Mouse (Mus musculus): ENCODE measurements around the gene Kcnmb3. TPM values are rescaled to one million over a fixed set of nuclear protein-coding genes. Genes with fewer than 3 reads are reported as not detected.

Gene Kcnmb3
- polyA plus RNA-seq, 1 experiment from 2014 or later: 0.18 TPM

DNA sequence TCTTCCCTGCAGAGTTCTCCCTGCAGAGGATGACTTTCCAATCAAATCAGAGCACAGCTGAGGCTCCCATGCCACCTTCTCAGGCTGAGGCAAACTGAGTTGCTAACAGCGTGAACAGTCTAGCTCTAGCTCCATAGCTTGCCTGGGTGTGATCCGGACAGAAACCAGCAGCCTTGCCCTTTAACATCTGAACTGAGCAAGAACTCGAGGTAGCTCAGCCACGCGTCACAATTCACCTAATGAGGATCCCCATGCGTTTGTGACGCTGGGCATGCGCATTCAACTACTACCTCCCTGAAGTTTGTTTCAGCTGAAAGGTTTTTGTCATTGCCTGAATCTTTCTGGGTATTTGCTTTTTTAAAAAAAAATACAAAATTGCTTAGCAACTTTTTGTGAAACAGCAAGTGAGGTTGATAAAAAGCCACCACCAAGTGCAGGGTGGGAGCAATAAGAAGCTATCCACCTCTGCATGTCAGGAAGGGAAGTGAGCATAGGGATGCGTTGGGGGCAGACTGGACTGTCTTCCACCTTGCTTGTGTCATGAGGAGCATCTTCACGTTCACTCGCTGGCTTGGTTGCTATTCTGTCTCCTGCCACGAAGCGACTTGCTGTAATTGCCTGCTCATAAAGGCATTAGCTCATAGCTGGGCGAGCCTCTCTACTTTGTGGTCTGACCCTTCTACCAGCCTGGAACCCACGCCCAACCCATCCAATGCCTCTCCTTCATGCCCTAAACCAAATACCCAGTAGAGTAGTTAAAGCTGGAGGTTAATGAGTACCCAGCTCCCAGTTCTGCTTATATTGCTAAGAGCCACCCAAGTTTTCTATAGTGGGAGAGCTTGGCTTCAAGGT is 1.7 kb downstream of the Kcnmb3 start:
- WGBS: 82% methylated on average over 15 of the region's 15 CpGs
- peaks cover under 1% of the 10 kb centered on the region; the same call in 1 of the 2 replicates for H3K4me1 ChIP-seq
- no peaks in the 10 kb centered on the region for H3K9me3 ChIP-seq (replicated peaks)
- no peak overlapping the region for H3K27ac ChIP-seq
- no peaks in the 10 kb centered on the region for H3K36me3 ChIP-seq (ENCODE audit: poor library complexity, severe bottlenecking)
- H3K27me3 ChIP-seq: no peaks in the 10 kb centered on the region
- no peak overlapping the region for H3K4me3 ChIP-seq
- H3K4me2 ChIP-seq: no peak overlapping the region
- no peak overlapping the region for H3K9ac ChIP-seq
- ATAC-seq: no peak

DNA sequence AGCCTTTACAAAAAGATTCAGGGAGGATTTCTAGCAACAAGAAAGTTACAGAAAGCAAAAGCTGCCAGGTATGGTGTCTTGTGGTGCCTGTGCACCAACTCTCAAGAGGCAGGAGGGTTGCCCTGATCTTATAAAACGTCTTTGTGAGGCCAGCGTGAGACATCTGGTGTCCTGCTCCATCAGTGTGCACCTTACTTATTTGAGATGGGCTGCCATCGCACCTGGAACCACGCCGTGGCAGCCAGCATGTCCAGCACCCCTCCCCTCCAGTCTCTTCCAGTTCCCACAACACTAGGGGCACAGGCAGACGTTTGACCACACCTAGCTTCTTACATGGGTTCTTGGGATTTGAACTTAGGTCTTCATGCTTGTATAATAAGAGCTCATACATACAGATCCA is 3.9 kb downstream of the Kcnmb3 start:
- H3K4me2 ChIP-seq: no peak overlapping the region
- no peak overlapping the region for H3K27ac ChIP-seq
- WGBS: 86% methylated on average over 6 of the region's 6 CpGs
- no peak overlapping the region for H3K4me3 ChIP-seq
- H3K9ac ChIP-seq: no peak overlapping the region
- H3K36me3 ChIP-seq (ENCODE audit: poor library complexity, severe bottlenecking): no peaks in the 10 kb centered on the region
- no peaks in the 10 kb centered on the region for H3K4me1 ChIP-seq
- no peak for ATAC-seq
- no peaks in the 10 kb centered on the region for H3K27me3 ChIP-seq
- H3K9me3 ChIP-seq (replicated peaks): no peaks in the 10 kb centered on the region

DNA sequence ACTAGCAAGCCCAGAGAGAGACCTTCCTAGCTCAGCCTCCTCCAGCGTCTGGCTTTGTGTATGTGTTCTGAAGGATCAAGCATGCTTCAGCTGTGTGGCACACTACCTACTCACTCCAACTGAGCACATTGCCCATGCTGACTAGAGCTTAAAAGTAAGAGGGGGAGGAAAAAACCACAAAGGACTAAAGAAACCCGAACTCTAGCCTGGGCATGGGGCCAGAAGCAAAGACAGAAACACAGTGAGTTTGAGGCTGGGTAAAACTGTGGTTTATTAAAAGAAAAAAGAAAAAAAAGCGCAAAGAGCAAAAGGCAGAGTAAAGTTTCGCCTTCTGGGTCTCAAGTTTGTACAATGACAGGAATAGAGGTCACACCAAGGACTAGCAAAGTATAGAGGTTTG is 5.5 kb downstream of the Kcnmb3 start:
- Histone ChIP-seq H3K4me2 (no peak overlapping the region), H3K27me3 (no peaks in the 10 kb centered on the region)
- WGBS: 73% methylated on average over 4 of the region's 4 CpGs

DNA sequence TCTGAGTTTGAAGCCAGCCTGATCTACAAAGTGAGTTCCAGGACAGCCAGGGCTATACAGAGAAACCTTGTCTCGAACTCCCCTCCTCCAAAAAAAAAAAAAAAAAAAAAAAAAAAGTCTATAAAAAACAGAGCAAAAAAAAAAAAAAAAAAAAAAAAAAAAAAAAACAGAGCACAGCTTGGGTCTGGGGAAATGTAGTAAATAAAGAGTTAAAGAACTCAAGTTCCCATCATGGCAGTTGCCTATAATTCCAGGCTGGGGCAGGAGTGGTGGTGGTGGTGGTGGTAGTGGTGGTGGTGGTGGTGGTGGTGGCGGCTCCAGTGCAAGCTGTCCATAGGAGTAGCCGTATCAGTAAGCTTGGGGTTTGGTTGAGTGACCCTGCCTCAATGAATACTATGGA is 9.0 kb downstream of the Kcnmb3 start:
- H3K4me1 ChIP-seq: no peaks in the 10 kb centered on the region
- no peak overlapping the region for H3K4me2 ChIP-seq
- no peak for ATAC-seq
- H3K9ac ChIP-seq: no peak overlapping the region
- H3K27me3 ChIP-seq: no peaks in the 10 kb centered on the region
- no peaks in the 10 kb centered on the region for H3K36me3 ChIP-seq (ENCODE audit: poor library complexity, severe bottlenecking)
- no peak overlapping the region for H3K27ac ChIP-seq
- H3K9me3 ChIP-seq (replicated peaks): no peaks in the 10 kb centered on the region
- WGBS: 82% methylated on average over 3 of the region's 3 CpGs
- no peak overlapping the region for H3K4me3 ChIP-seq

More for the DNA sequence above, 5.5 kb downstream of the Kcnmb3 start:
- Histone ChIP-seq H3K9me3 (replicated peaks) (no peaks in the 10 kb centered on the region), H3K4me3 (no peak overlapping the region), H3K4me1 (no peaks in the 10 kb centered on the region), H3K27ac (no peak overlapping the region), H3K9ac (no peak overlapping the region), H3K36me3 (ENCODE audit: poor library complexity, severe bottlenecking) (no peaks in the 10 kb centered on the region)
- no peak for ATAC-seq

DNA sequence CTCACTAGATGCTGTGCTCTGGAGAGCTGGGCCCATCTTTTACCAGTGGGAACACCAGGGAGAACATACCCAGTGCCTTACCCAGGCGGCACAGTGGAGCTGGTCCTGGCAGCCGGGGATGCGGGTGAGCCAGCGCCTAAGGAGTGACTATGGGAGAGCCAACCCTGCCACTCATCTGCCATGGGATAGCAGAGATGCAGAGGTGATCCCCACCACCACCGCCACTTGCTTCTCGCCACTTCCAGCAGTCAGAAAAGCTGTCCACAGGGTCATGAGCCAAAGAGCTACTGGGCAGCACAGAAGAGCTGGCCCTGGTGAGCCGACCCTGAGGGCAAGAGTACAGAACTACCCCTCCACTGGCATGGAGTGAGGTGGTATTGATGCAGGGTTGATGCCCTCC is 12.1 kb downstream of the Kcnmb3 start:
- H3K4me3 ChIP-seq: no peak overlapping the region
- 92% methylated on average over 7 of the region's 7 CpGs for WGBS
- H3K27me3 ChIP-seq: no peaks in the 10 kb centered on the region
- no peak overlapping the region for H3K4me2 ChIP-seq
- no peaks in the 10 kb centered on the region for H3K36me3 ChIP-seq (ENCODE audit: poor library complexity, severe bottlenecking)
- H3K27ac ChIP-seq: no peak overlapping the region
- H3K9me3 ChIP-seq (replicated peaks): no peaks in the 10 kb centered on the region
- H3K9ac ChIP-seq: no peak overlapping the region
- H3K4me1 ChIP-seq: no peaks in the 10 kb centered on the region
- ATAC-seq: no peak

DNA sequence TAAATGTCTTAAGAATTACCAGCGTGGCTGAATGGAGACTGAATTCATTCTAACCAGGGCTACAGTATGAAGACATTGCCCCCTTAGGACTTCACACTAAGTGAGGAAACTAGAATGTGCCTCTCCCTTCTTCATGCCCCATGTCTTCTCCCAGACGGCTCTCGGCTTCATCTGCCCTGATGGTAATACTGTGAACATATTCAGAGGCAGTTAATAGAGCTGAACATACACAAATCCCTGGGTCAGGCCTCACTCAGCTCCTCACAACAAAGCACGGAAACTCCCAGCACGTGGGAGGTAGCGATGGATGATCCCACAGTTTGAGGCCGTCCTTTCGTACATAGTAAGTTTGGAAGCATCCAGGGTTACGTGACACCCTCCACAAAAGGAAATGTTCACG is 18.8 kb downstream of the Kcnmb3 start:
- Histone ChIP-seq H3K27me3 (no peaks in the 10 kb centered on the region), H3K36me3 (ENCODE audit: poor library complexity, severe bottlenecking) (no peaks in the 10 kb centered on the region), H3K9me3 (replicated peaks) (no peaks in the 10 kb centered on the region), H3K9ac (no peak overlapping the region), H3K4me3 (no peak overlapping the region), H3K4me2 (no peak overlapping the region), H3K27ac (no peak overlapping the region), H3K4me1 (no peaks in the 10 kb centered on the region)
- WGBS: 86% methylated on average over 10 of the region's 10 CpGs
- ATAC-seq: no peak

DNA sequence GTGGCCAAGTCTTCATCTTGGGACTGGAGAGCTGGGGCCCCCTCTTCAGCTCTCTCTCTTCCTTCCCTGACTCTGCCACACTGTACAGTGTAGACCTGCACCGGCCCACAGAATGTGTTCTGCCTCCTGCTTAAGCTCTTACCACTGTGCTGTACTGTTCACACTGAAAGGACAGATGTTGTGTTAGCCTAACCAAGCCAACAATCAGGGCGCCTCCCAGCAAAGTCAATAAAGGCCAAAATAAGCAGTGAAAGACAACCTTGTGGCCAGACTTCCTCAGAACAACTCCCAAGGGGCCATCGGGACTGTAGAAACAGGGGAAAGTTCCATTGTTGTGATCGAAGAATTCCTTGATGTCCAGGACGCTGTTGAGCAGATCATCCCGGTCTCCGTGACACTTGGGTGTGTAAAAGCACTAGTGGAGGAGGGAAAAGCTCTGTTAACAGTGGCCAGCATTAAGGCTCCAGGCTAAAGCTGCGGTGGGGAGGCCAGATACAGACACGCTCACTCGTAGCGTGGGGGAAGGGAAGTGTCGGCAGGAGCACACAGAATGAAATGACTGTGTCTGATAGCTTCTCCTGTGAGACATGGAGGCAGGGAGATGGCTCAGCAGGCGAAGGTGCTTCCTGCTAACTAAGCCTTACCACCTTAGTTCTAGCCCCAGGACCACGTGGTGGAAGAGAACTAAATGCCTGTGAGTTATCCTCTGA is 19.7 kb downstream of the Kcnmb3 start:
- Histone ChIP-seq H3K9ac (no peak overlapping the region), H3K9me3 (replicated peaks) (no peaks in the 10 kb centered on the region), H3K4me1 (no peaks in the 10 kb centered on the region), H3K27ac (no peak overlapping the region), H3K36me3 (ENCODE audit: poor library complexity, severe bottlenecking) (no peaks in the 10 kb centered on the region), H3K27me3 (no peaks in the 10 kb centered on the region), H3K4me2 (no peak overlapping the region), H3K4me3 (no peak overlapping the region)
- ATAC-seq: no peak
- WGBS: 93% methylated on average over 14 of the region's 14 CpGs

DNA sequence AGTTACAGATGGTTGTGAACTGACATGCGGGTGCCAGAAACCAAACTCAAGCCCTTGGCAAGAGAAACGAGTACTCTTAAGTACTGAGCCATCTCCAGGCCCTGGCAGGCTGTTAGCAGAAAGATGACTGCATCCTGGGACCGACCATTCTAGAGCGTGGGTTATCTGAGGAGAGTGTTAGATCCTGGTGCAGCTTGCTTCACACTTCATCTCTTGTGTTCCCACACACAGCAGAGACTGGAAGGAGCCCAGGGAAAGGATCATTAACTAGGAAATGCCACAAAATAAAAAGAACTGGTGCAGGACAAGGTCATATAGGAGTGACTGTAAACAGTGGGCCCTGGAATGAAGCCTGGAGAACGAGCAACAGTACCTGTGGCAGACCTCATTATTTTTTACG is 20.9 kb downstream of the Kcnmb3 start:
- H3K4me1 ChIP-seq: no peaks in the 10 kb centered on the region
- 0 out of 2 replicates have a peak, but pooled peaks cover 10% of the 10 kb centered on the region for H3K36me3 ChIP-seq (ENCODE audit: poor library complexity, severe bottlenecking)
- no peaks in the 10 kb centered on the region for H3K9me3 ChIP-seq (replicated peaks)
- WGBS: 76% methylated on average over 6 of the region's 6 CpGs
- no peak overlapping the region for H3K4me2 ChIP-seq
- ATAC-seq: no peak
- no peak overlapping the region for H3K27ac ChIP-seq
- no peaks in the 10 kb centered on the region for H3K27me3 ChIP-seq
- no peak overlapping the region for H3K4me3 ChIP-seq
- H3K9ac ChIP-seq: no peak overlapping the region

DNA sequence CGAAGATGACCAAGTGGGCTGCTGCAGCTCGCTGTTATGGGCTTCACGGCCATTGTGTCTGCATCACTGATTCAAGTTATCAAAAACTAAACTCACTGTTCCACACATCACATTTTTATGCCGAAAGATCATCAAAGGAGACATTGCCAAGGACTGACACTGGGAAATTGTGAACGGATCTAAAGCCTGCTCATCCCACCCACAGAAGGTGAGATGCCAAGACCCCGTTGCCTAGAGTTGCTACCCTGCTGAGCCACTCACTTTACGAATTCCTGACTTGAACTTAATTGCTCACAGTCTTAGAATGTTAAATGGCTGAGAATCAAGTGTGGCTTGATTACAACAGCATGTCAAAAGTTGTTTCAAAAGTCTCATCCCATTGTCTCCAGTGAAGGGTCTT is 21.6 kb downstream of the Kcnmb3 start:
- no peak overlapping the region for H3K4me2 ChIP-seq
- no peak overlapping the region for H3K27ac ChIP-seq
- no peak for ATAC-seq
- WGBS: 75% methylated on average over 7 of the region's 7 CpGs
- H3K4me3 ChIP-seq: no peak overlapping the region
- no peaks in the 10 kb centered on the region for H3K4me1 ChIP-seq
- no peaks in the 10 kb centered on the region for H3K27me3 ChIP-seq
- H3K36me3 ChIP-seq (ENCODE audit: poor library complexity, severe bottlenecking): 0 out of 2 replicates have a peak, but pooled peaks cover 11% of the 10 kb centered on the region
- no peak overlapping the region for H3K9ac ChIP-seq
- H3K9me3 ChIP-seq (replicated peaks): no peaks in the 10 kb centered on the region

DNA sequence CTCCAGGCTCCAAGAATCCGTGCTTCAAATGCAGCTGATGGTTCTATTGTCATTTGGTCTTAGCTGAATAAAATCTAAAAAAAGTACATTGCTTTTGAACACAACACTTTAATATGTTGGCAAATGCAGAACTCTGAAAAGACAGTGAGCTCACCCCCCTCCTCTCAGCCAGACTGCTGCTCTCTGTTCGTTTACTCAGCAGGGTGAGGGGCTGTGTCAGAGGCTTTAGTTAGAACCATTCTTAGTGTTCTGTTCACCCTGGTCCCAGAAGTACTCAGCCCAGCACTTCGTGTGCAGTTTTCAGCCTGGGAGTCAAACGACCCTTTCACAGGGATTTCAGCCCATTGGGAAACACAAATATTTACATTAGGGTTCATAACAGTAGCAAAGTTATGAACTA is 23.6 kb downstream of the Kcnmb3 start:
- Histone ChIP-seq H3K27me3 (no peaks in the 10 kb centered on the region), H3K4me3 (no peak overlapping the region), H3K27ac (no peak overlapping the region), H3K4me2 (no peak overlapping the region), H3K9me3 (replicated peaks) (no peaks in the 10 kb centered on the region), H3K36me3 (ENCODE audit: poor library complexity, severe bottlenecking) (peaks cover 16% of the 10 kb centered on the region), H3K9ac (no peak overlapping the region), H3K4me1 (no peaks in the 10 kb centered on the region)
- no peak for ATAC-seq
- WGBS: 77% methylated on average over 4 of the region's 4 CpGs

DNA sequence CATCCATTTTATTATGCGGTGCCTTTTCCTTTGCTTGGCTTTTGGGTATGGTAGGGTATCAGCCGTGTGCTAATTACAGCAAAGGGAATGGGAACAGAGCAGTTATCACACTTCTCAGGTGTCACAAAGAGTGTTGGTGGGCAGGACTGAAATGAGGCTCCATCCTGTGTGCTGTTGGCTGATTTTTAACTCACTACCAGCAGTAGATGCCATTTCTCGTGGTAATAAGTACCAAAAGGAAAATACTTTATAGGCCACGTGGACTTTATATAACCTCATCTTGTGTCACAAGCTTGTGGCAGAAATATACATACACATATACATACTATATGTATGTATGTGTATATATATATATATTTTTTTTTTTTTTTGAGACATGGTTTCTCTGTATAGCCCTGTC is 24.7 kb downstream of the Kcnmb3 start:
- Histone ChIP-seq H3K4me3 (no peak overlapping the region), H3K9ac (no peak overlapping the region), H3K36me3 (ENCODE audit: poor library complexity, severe bottlenecking) (peaks cover 26% of the 10 kb centered on the region), H3K9me3 (replicated peaks) (no peaks in the 10 kb centered on the region), H3K4me2 (no peak overlapping the region), H3K27me3 (no peaks in the 10 kb centered on the region), H3K4me1 (no peaks in the 10 kb centered on the region), H3K27ac (no peak overlapping the region)
- WGBS: 92% methylated on average over 4 of the region's 4 CpGs
- ATAC-seq: no peak

DNA sequence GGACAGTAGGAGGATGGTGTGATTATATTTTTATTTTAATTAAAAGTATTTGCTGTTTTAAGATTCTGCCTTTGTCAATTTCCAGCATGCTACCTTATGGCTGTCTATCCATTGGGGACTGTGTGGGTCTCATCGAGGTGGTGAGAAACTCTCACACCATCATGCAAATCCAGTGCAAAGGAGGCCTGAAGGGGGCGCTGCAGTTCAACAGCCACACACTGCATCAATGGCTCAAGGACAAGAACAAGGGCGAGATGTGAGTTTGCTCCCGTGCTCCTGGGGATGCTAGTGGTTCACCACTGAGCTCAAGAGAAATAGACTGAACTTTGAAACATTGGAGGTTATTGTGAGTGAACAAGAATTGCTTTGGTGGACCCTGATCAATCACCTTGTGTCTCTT is 32.3 kb downstream of the Kcnmb3 start:
- 68% methylated on average over 4 of the region's 4 CpGs for WGBS
- H3K4me3 ChIP-seq: no peak overlapping the region
- H3K9ac ChIP-seq: no peak overlapping the region
- H3K27ac ChIP-seq: no peak overlapping the region
- H3K4me1 ChIP-seq: no peaks in the 10 kb centered on the region
- H3K27me3 ChIP-seq: no peaks in the 10 kb centered on the region
- H3K36me3 ChIP-seq (ENCODE audit: poor library complexity, severe bottlenecking): peaks cover 79% of the 10 kb centered on the region
- no peaks in the 10 kb centered on the region for H3K9me3 ChIP-seq (replicated peaks)
- no peak overlapping the region for H3K4me2 ChIP-seq
- no peak for ATAC-seq
